Mouse (Mus musculus): Measurements from ENCODE around the gene Ankle2.

Ankle2 gene

GRCm38 (mm10) chr5:110284536-110284935 is 53.7 kb downstream of the Ankle2 start:
- peak; percentile 70 for DNase-seq (ENCODE audit: low spot score)

- no peak for DNase-seq (ENCODE audit: low spot score)
Measured at GRCm38 (mm10) chr5:110285156-110285555, 54.4 kb downstream of the Ankle2 start.

GRCm38 (mm10) chr5:110285770-110286445 is 55.1 kb downstream of the Ankle2 start, which contains the start of the genes Pxmp2 and Pole:
TSS of gene Pxmp2 (minus strand) at chr5:110286186.
TSS of gene Pole (plus strand) at chr5:110286306.
- peak; percentile 77 for DNase-seq (ENCODE audit: low spot score)

- no peak for DNase-seq (ENCODE audit: low spot score)
Measured at GRCm38 (mm10) chr5:110286446-110287083, 55.8 kb downstream of the Ankle2 start.

GRCm38 (mm10) chr5:110287084-110287475 is 56.3 kb downstream of the Ankle2 start:
- no peak for DNase-seq (ENCODE audit: low spot score)

GRCm38 (mm10) chr5:110291649-110292048 is 60.8 kb downstream of the Ankle2 start:
- DNase-seq (ENCODE audit: low spot score) = no peak

- no peak for DNase-seq (ENCODE audit: low spot score)
Measured at GRCm38 (mm10) chr5:110296637-110297036, 65.8 kb downstream of the Ankle2 start.

- DNase-seq (ENCODE audit: low spot score) = no peak
Measured at GRCm38 (mm10) chr5:110300591-110300990, 69.8 kb downstream of the Ankle2 start.
